In genomic region chr10:19953032-19953761, GRCm38 (mm10) we compare ENCODE assay signal across 18 mouse cellular contexts. TPM values are rescaled to one million over a fixed set of nuclear protein-coding genes. Genes with fewer than 3 reads are reported as not detected.
DNase-seq lines count a peak whose midpoint lies in the region; ATAC-seq and TF ChIP-seq lines count a peak whose summit lies in the region.
"Had no signal": no experiment of that assay in that cellular context is flagged by ENCODE, and none has a peak within 500 bp of the region (broad histone marks: within the 10 kb centered on the region; RNA-seq: fewer than 3 reads in every experiment).

No protein-coding gene starts in this region.

- ATAC-seq in lung, postnatal 0 days: no peak
- peak; percentile 63 for ATAC-seq in kidney, embryonic 15.5 days (replicated peaks; ENCODE audit: low FRiP score)
- ATAC-seq in stomach, embryonic 15.5 days (ENCODE audit: insufficient read depth, low FRiP score, low read depth): peak; percentile 17; the same call in 1 of the 2 replicates
- ATAC-seq: activated CD4-positive, CD25-positive, alpha-beta regulatory T cell, adult 4 months; forebrain, postnatal 0 days; hindbrain, postnatal 0 days had no signal

- no peaks in the 10 kb centered on the region for H3K27me3 ChIP-seq in lung, postnatal 0 days (replicated peaks; ENCODE audit: insufficient read depth, low read length)
- H3K27me3 ChIP-seq in kidney, embryonic 15.5 days: no peaks in the 10 kb centered on the region
- no peaks in the 10 kb centered on the region for H3K27me3 ChIP-seq in stomach, embryonic 15.5 days (replicated peaks)
- H3K27me3 ChIP-seq: neural tube, embryonic 13.5 days had no signal

- 75% methylated on average over 11 of the region's 11 CpGs for WGBS in lung, postnatal 0 days
- WGBS in lung, adult 2 months: 75% methylated on average over 11 of the region's 11 CpGs
- WGBS in kidney, embryonic 15.5 days: 74% methylated on average over 11 of the region's 11 CpGs
- WGBS in stomach, embryonic 15.5 days: 80% methylated on average over 11 of the region's 11 CpGs

- TF ChIP-seq CTCF in lung, postnatal 0 days (IDR thresholded peaks at IDR 0.05): no peak
- TF ChIP-seq CTCF in lung, adult 2 months (IDR thresholded peaks at IDR 0.05; ENCODE audit: insufficient read depth, low read length): no peak

- no peak overlapping the region for H3K4me2 ChIP-seq in lung, postnatal 0 days (replicated peaks; ENCODE audit: low read depth, low read length)
- H3K4me2 ChIP-seq in kidney, embryonic 15.5 days: no peak overlapping the region
- H3K4me2 ChIP-seq in stomach, embryonic 15.5 days: no peak overlapping the region
- H3K4me2 ChIP-seq: neural tube, embryonic 13.5 days had no signal

- H3K4me3 ChIP-seq in lung, postnatal 0 days (ENCODE audit: low read depth, low read length): no peak overlapping the region
- H3K4me3 ChIP-seq in lung, adult 2 months (replicated peaks; ENCODE audit: extremely low read depth, low read depth, low read length): no peak overlapping the region
- H3K4me3 ChIP-seq in brown adipose tissue, adult 24 weeks (ENCODE audit: insufficient read depth, low read depth, low read length): no peak overlapping the region
- no peak overlapping the region for H3K4me3 ChIP-seq in kidney, embryonic 15.5 days (replicated peaks)
- H3K4me3 ChIP-seq in stomach, embryonic 15.5 days (replicated peaks): no peak overlapping the region
- H3K4me3 ChIP-seq: midbrain, embryonic 10.5 days; neural tube, embryonic 13.5 days had no signal

- peaks cover 6% of the 10 kb centered on the region; the same call in 1 of the 2 replicates for H3K4me1 ChIP-seq in lung, postnatal 0 days (ENCODE audit: insufficient read depth, low read depth, low read length)
- H3K4me1 ChIP-seq in lung, adult 2 months (ENCODE audit: control insufficient read depth, insufficient read depth, low read length): peaks cover 15% of the 10 kb centered on the region
- peaks cover 27% of the 10 kb centered on the region for H3K4me1 ChIP-seq in brown adipose tissue, adult 24 weeks (ENCODE audit: control insufficient read depth, insufficient read depth, insufficient read length, low read length)
- H3K4me1 ChIP-seq in kidney, embryonic 15.5 days: peaks cover 15% of the 10 kb centered on the region
- H3K4me1 ChIP-seq in stomach, embryonic 15.5 days: peaks cover 18% of the 10 kb centered on the region
- H3K4me1 ChIP-seq: midbrain, embryonic 10.5 days; neural tube, embryonic 13.5 days had no signal

- no peak overlapping the region for H3K9ac ChIP-seq in lung, postnatal 0 days (replicated peaks; ENCODE audit: low read depth)
- H3K9ac ChIP-seq in kidney, embryonic 15.5 days: no peak overlapping the region
- no peak overlapping the region for H3K9ac ChIP-seq in stomach, embryonic 15.5 days
- H3K9ac ChIP-seq: forebrain, postnatal 0 days; neural tube, embryonic 13.5 days had no signal

- DNase-seq in lung, postnatal 0 days (ENCODE audit: low spot score): peak; percentile 26
- no peak for DNase-seq in lung, adult 2 months
- no peak for DNase-seq in urinary bladder, adult 2 months (ENCODE audit: low spot score)
- DNase-seq in ovary, postnatal 36 days (ENCODE audit: low spot score): no peak
- no peak for DNase-seq in embryo, embryonic 9.5 days (ENCODE audit: extremely low spot score)
- DNase-seq: adrenal gland, postnatal 25 days; cerebellum, adult 8-10 months; forebrain, postnatal 0 days; heart, adult 18-20 months; liver; thymus, postnatal 14 days had no signal

- no peaks in the 10 kb centered on the region for H3K36me3 ChIP-seq in lung, postnatal 0 days (ENCODE audit: insufficient read depth, low read length)
- no peaks in the 10 kb centered on the region for H3K36me3 ChIP-seq in kidney, embryonic 15.5 days
- H3K36me3 ChIP-seq in stomach, embryonic 15.5 days: no peaks in the 10 kb centered on the region
- H3K36me3 ChIP-seq: midbrain, embryonic 10.5 days; neural tube, embryonic 13.5 days had no signal

- no peak for TF ChIP-seq EP300 in lung, postnatal 0 days (IDR thresholded peaks at IDR 0.05)

- H3K27ac ChIP-seq in lung, postnatal 0 days (ENCODE audit: low read length): no peak overlapping the region
- peak overlapping the region; percentile 29; the same call in 1 of the 2 replicates for H3K27ac ChIP-seq in brown adipose tissue, adult 24 weeks (replicated peaks; ENCODE audit: low read depth, low read length)
- H3K27ac ChIP-seq in kidney, embryonic 15.5 days: peak overlapping the region; percentile 52; the same call in 1 of the 2 replicates
- H3K27ac ChIP-seq in stomach, embryonic 15.5 days: peak overlapping the region; percentile 3; the same call in 1 of the 2 replicates
- H3K27ac ChIP-seq: hindbrain, postnatal 0 days; midbrain, embryonic 10.5 days; neural tube, embryonic 13.5 days had no signal

- H3K9me3 ChIP-seq in lung, postnatal 0 days (ENCODE audit: low read length): no peaks in the 10 kb centered on the region
- H3K9me3 ChIP-seq in kidney, embryonic 15.5 days (replicated peaks): no peaks in the 10 kb centered on the region
- H3K9me3 ChIP-seq in stomach, embryonic 15.5 days: no peaks in the 10 kb centered on the region
- H3K9me3 ChIP-seq: midbrain, embryonic 10.5 days; neural tube, embryonic 13.5 days had no signal

- TF ChIP-seq POLR2A in lung, adult 2 months (IDR thresholded peaks at IDR 0.05; ENCODE audit: borderline replicate concordance, extremely low read depth, low read depth, low read length): no peak

RNA-seq across cellular contexts. Expression of gene Map3k5, which starts 18.9 kb away (rescaled TPM):
- polyA plus RNA-seq in lung, postnatal 0 days (2015; fragmentation: Nextera tagmentation; extraction: Ambion mirVana): 3.1 and 3.2 TPM in 2 replicates
- polyA plus RNA-seq in lung, adult 2 months (2012; rRNA removed): 6.4 and 9.5 TPM in 2 replicates
- 10.9 and 13.1 TPM in 2 replicates for polyA plus RNA-seq in brown adipose tissue, adult 24 weeks (2012; ENCODE audit: insufficient read depth, insufficient read length, missing spikeins)
- polyA plus RNA-seq in kidney, embryonic 15.5 days (2015; fragmentation: Nextera tagmentation; extraction: Ambion mirVana): 2.7 and 3.0 TPM in 2 replicates
- 3.0 and 3.3 TPM in 2 replicates for polyA plus RNA-seq in stomach, embryonic 15.5 days (2015; fragmentation: Nextera tagmentation; extraction: Ambion mirVana)
- 20.6 and 23.3 TPM in 2 replicates for polyA plus RNA-seq in urinary bladder, adult 2 months (2012; rRNA removed)

RNA-seq across cellular contexts. Expression of gene Pex7, which starts 45.7 kb away (rescaled TPM):
- polyA plus RNA-seq in lung, postnatal 0 days (2015; fragmentation: Nextera tagmentation; extraction: Ambion mirVana): 40.3 TPM in 2 replicates
- 24.9 and 36.7 TPM in 2 replicates for polyA plus RNA-seq in lung, adult 2 months (2012; rRNA removed)
- polyA plus RNA-seq in brown adipose tissue, adult 24 weeks (2012; ENCODE audit: insufficient read depth, insufficient read length, missing spikeins): 64.0 and 71.4 TPM in 2 replicates
- polyA plus RNA-seq in kidney, embryonic 15.5 days (2015; fragmentation: Nextera tagmentation; extraction: Ambion mirVana): 36.0 and 38.2 TPM in 2 replicates
- polyA plus RNA-seq in stomach, embryonic 15.5 days (2015; fragmentation: Nextera tagmentation; extraction: Ambion mirVana): 40.7 and 45.4 TPM in 2 replicates
- polyA plus RNA-seq in urinary bladder, adult 2 months (2012; rRNA removed): 29.6 and 38.2 TPM in 2 replicates
